Mouse (Mus musculus) C2C12 (cell line): Measurements from ENCODE around the gene Mef2a. TPM values are rescaled to one million over a fixed set of nuclear protein-coding genes. Genes with fewer than 3 reads are reported as not detected.

Source experiments
- H3K27me3 ChIP-seq: one replicate; pipeline ENCODE4 v1.6.1; 2011; ENCODE audit not compliant: control insufficient read depth, insufficient read depth, insufficient read length
- H3K36me3 ChIP-seq: one replicate; pipeline ENCODE4 v1.6.1; 2011; ENCODE audit not compliant: control insufficient read depth, insufficient read depth
- H3K4me3 ChIP-seq: one replicate; pipeline ENCODE4 v1.5.1; 2011; ENCODE audit warnings: mild to moderate bottlenecking, control low read depth; ENCODE audit not compliant: poor library complexity, insufficient read depth, severe bottlenecking
- H3K79me2 ChIP-seq: one replicate; pipeline ENCODE4 v1.6.1; 2011; ENCODE audit not compliant: control insufficient read depth, insufficient read depth
- H3K79me3 ChIP-seq: one replicate; pipeline ENCODE4 v1.6.1; 2011; ENCODE audit warnings: low read depth, control low read depth
- H3ac ChIP-seq: one replicate; pipeline ENCODE3; 2011; ENCODE audit warnings: low read depth; ENCODE audit not compliant: control insufficient read depth, insufficient read length
- CEBPB ChIP-seq: IDR thresholded peaks from one replicate; pipeline ENCODE4 v1.6.1; 2011; ENCODE audit warnings: low read depth, mild to moderate bottlenecking, control low read depth, moderate library complexity
- CTCF ChIP-seq: IDR thresholded peaks from one replicate; pipeline ENCODE4 v1.5.1; 2011; ENCODE audit not compliant: control insufficient read depth, insufficient read depth, insufficient read length
- FOSL1 ChIP-seq: IDR thresholded peaks from one replicate; pipeline ENCODE4 v1.8.0; 2011; ENCODE audit warnings: mild to moderate bottlenecking, low read length; ENCODE audit not compliant: poor library complexity, insufficient read depth, severe bottlenecking
- MAX ChIP-seq: IDR thresholded peaks from one replicate; pipeline ENCODE4 v1.6.1; 2011; ENCODE audit warnings: mild to moderate bottlenecking, control low read depth
- MYOD1 ChIP-seq: IDR thresholded peaks from one replicate; pipeline ENCODE4 v1.6.1; 2011; ENCODE audit warnings: low read depth; ENCODE audit not compliant: control insufficient read depth, insufficient read length
- MYOG ChIP-seq: IDR thresholded peaks from one replicate; pipeline ENCODE4 v1.6.1; 2011; ENCODE audit not compliant: control insufficient read depth, insufficient read length; ENCODE audit errors: extremely low read depth
- USF1 ChIP-seq: IDR thresholded peaks from one replicate; pipeline ENCODE4 v1.6.1; 2011; ENCODE audit warnings: low read depth, mild to moderate bottlenecking, control low read depth, moderate library complexity
- polyA plus RNA-seq: library from polyadenylated mRNA; unstranded; fragments of >200 nt; fragmentation: generic; extraction: Trizol; gene quantifications from one replicate; pipeline ENCODE4 v1.2.1, GENCODE M21; 2012; ENCODE audit warnings: missing spikeins

Gene Mef2a
- polyA plus RNA-seq, 1 experiment, result 14.8 TPM

GRCm38 (mm10) chr7:67230640-67231140, 142.0 kb downstream of the Mef2a start:
- TF ChIP-seq CTCF, result no peak
- no peak for TF ChIP-seq MYOD1
- no peak for TF ChIP-seq CEBPB
- no peak for TF ChIP-seq MYOG
- no peak for TF ChIP-seq MAX
- TF ChIP-seq USF1, result no peak
- TF ChIP-seq FOSL1, result no peak
- H3K27me3 ChIP-seq, result no peaks in the 10 kb centered on the region
- no peak overlapping the region for H3ac ChIP-seq
- H3K36me3 ChIP-seq, result peaks cover 29% of the 10 kb centered on the region
- H3K79me2 ChIP-seq, result no peaks in the 10 kb centered on the region
- H3K4me3 ChIP-seq, result no peak overlapping the region
- H3K79me3 ChIP-seq, result no peaks in the 10 kb centered on the region

- H3K27me3 ChIP-seq, result no peaks in the 10 kb centered on the region
- H3K4me3 ChIP-seq, result no peak overlapping the region
- H3K79me3 ChIP-seq, result no peaks in the 10 kb centered on the region
- TF ChIP-seq MYOD1, result no peak
- no peak for TF ChIP-seq CTCF
- no peak for TF ChIP-seq MYOG
- no peak for TF ChIP-seq CEBPB
- TF ChIP-seq FOSL1, result no peak
- no peak for TF ChIP-seq USF1
- H3ac ChIP-seq, result no peak overlapping the region
- no peaks in the 10 kb centered on the region for H3K79me2 ChIP-seq
- H3K36me3 ChIP-seq, result peaks cover 25% of the 10 kb centered on the region
These were observed 142.4 kb downstream of the Mef2a start for GRCm38 (mm10) chr7:67230221-67230620.

GRCm38 (mm10) chr7:67229701-67230100, 143.0 kb downstream of the Mef2a start:
- H3K36me3 ChIP-seq, result peaks cover 23% of the 10 kb centered on the region
- no peak overlapping the region for H3K4me3 ChIP-seq
- H3K79me2 ChIP-seq, result no peaks in the 10 kb centered on the region
- no peak for TF ChIP-seq MYOG
- TF ChIP-seq CEBPB, result no peak
- no peak for TF ChIP-seq MAX
- TF ChIP-seq USF1, result no peak
- TF ChIP-seq MYOD1, result no peak
- no peak overlapping the region for H3ac ChIP-seq
- no peaks in the 10 kb centered on the region for H3K27me3 ChIP-seq
- H3K79me3 ChIP-seq, result no peaks in the 10 kb centered on the region

GRCm38 (mm10) chr7:67228891-67229602, 143.6 kb downstream of the Mef2a start:
- Histone ChIP-seq H3K4me3 (no peak overlapping the region), H3K79me2 (no peaks in the 10 kb centered on the region), H3K79me3 (no peaks in the 10 kb centered on the region), H3K36me3 (peaks cover 17% of the 10 kb centered on the region), H3K27me3 (no peaks in the 10 kb centered on the region), H3ac (no peak overlapping the region)
- TF ChIP-seq CTCF (peak; percentile 32), MYOG (no peak), FOSL1 (no peak), MYOD1 (no peak)

- Histone ChIP-seq H3K27me3 (no peaks in the 10 kb centered on the region), H3K79me2 (no peaks in the 10 kb centered on the region), H3K79me3 (no peaks in the 10 kb centered on the region), H3K36me3 (peaks cover 15% of the 10 kb centered on the region), H3ac (no peak overlapping the region), H3K4me3 (no peak overlapping the region)
- TF ChIP-seq CEBPB, result no peak
- no peak for TF ChIP-seq MYOG
- no peak for TF ChIP-seq USF1
- no peak for TF ChIP-seq MYOD1
- no peak for TF ChIP-seq CTCF
- no peak for TF ChIP-seq FOSL1
- no peak for TF ChIP-seq MAX
These were observed 144.3 kb downstream of the Mef2a start for GRCm38 (mm10) chr7:67228390-67228789.
